Mouse (Mus musculus): Measurements from ENCODE around the gene Gng12. TPM values are rescaled to one million over a fixed set of nuclear protein-coding genes. Genes with fewer than 3 reads are reported as not detected.

The Gng12 gene
- total RNA-seq, 1 experiment: 14.3 TPM

- H3K27ac ChIP-seq (ENCODE audit: insufficient read depth, low read depth, low read length, poor library complexity, severe bottlenecking): no peak overlapping the region
- no peak overlapping the region for H3K9ac ChIP-seq (ENCODE audit: insufficient read depth, low read depth, low read length, poor library complexity, severe bottlenecking)
- H3K4me3 ChIP-seq (ENCODE audit: insufficient read depth in 1 of 2, low read depth in 1 of 2, low read length in 2 of 2, poor library complexity in 1 of 2, severe bottlenecking in 1 of 2): no peak overlapping the region
- H3K4me1 ChIP-seq (ENCODE audit: control insufficient read depth in 2 of 2, insufficient read depth in 2 of 2, low read length in 2 of 2, poor library complexity in 1 of 2): peaks cover 0 to 2% of the 10 kb centered on the region in 2 experiments; a peak in 1 of 4 replicates
- DNase-seq (ENCODE audit: low read depth, low spot score): no peak
- TF ChIP-seq ZC3H11A (IDR thresholded peaks at IDR 0.05; ENCODE audit: borderline replicate concordance, low read depth, low read length): no peak
- TF ChIP-seq CHD2 (IDR thresholded peaks at IDR 0.05; ENCODE audit: low read depth, low read length): no peak
- TF ChIP-seq MAFK (IDR thresholded peaks at IDR 0.05; ENCODE audit: insufficient read depth, low read depth, low read length): no peak
- no peak for TF ChIP-seq ZNF384 (IDR thresholded peaks at IDR 0.05; ENCODE audit: low read depth, low read length)
- TF ChIP-seq HCFC1 (IDR thresholded peaks at IDR 0.05; ENCODE audit: borderline replicate concordance, insufficient read depth, low read length): no peak
- H3K9me3 ChIP-seq (ENCODE audit: control insufficient read depth, insufficient read depth, low read depth, low read length): no peaks in the 10 kb centered on the region
- no peaks in the 10 kb centered on the region for H3K36me3 ChIP-seq (ENCODE audit: control insufficient read depth, insufficient read depth, low read length, poor library complexity, severe bottlenecking)
- in situ Hi-C loops (cut with MboI; ENCODE audit: low sequenced_read_pairs in 2 of 2, unreplicated experiment in 2 of 2): no loop called here
These were observed 28.2 kb downstream of the Gng12 start for GRCm38 (mm10) chr6:66924315-66924965.

- H3K4me1 ChIP-seq (ENCODE audit: control insufficient read depth in 2 of 2, insufficient read depth in 2 of 2, low read length in 2 of 2, poor library complexity in 1 of 2): peaks cover 0 to 2% of the 10 kb centered on the region in 2 experiments; a peak in 1 of 4 replicates
- no peaks in the 10 kb centered on the region for H3K9me3 ChIP-seq (ENCODE audit: control insufficient read depth, insufficient read depth, low read depth, low read length)
- H3K27ac ChIP-seq (ENCODE audit: insufficient read depth, low read depth, low read length, poor library complexity, severe bottlenecking): no peak overlapping the region
- no peak for DNase-seq (ENCODE audit: low read depth, low spot score)
- H3K9ac ChIP-seq (ENCODE audit: insufficient read depth, low read depth, low read length, poor library complexity, severe bottlenecking): no peak overlapping the region
- in situ Hi-C loops (cut with MboI; ENCODE audit: low sequenced_read_pairs in 2 of 2, unreplicated experiment in 2 of 2): no loop called here
- TF ChIP-seq MAFK (IDR thresholded peaks at IDR 0.05; ENCODE audit: insufficient read depth, low read depth, low read length) (no peak), CHD2 (IDR thresholded peaks at IDR 0.05; ENCODE audit: low read depth, low read length) (no peak), ZC3H11A (IDR thresholded peaks at IDR 0.05; ENCODE audit: borderline replicate concordance, low read depth, low read length) (no peak), ZNF384 (IDR thresholded peaks at IDR 0.05; ENCODE audit: low read depth, low read length) (no peak), HCFC1 (IDR thresholded peaks at IDR 0.05; ENCODE audit: borderline replicate concordance, insufficient read depth, low read length) (no peak)
- H3K4me3 ChIP-seq (ENCODE audit: insufficient read depth in 1 of 2, low read depth in 1 of 2, low read length in 2 of 2, poor library complexity in 1 of 2, severe bottlenecking in 1 of 2): no peak overlapping the region
- no peaks in the 10 kb centered on the region for H3K36me3 ChIP-seq (ENCODE audit: control insufficient read depth, insufficient read depth, low read length, poor library complexity, severe bottlenecking)
These were observed 30.1 kb downstream of the Gng12 start for GRCm38 (mm10) chr6:66926269-66926668.

GRCm38 (mm10) chr6:66928972-66929645 is 32.9 kb downstream of the Gng12 start:
- no peak for DNase-seq (ENCODE audit: low read depth, low spot score)
- Histone ChIP-seq H3K36me3 (ENCODE audit: control insufficient read depth, insufficient read depth, low read length, poor library complexity, severe bottlenecking) (no peaks in the 10 kb centered on the region), H3K4me3 (ENCODE audit: insufficient read depth in 1 of 2, low read depth in 1 of 2, low read length in 2 of 2, poor library complexity in 1 of 2, severe bottlenecking in 1 of 2) (no peak overlapping the region), H3K9me3 (ENCODE audit: control insufficient read depth, insufficient read depth, low read depth, low read length) (no peaks in the 10 kb centered on the region), H3K4me1 (ENCODE audit: control insufficient read depth in 2 of 2, insufficient read depth in 2 of 2, low read length in 2 of 2, poor library complexity in 1 of 2) (peaks cover 0 to 2% of the 10 kb centered on the region in 2 experiments; a peak in 1 of 4 replicates), H3K9ac (ENCODE audit: insufficient read depth, low read depth, low read length, poor library complexity, severe bottlenecking) (no peak overlapping the region), H3K27ac (ENCODE audit: insufficient read depth, low read depth, low read length, poor library complexity, severe bottlenecking) (no peak overlapping the region)
- TF ChIP-seq CHD2 (IDR thresholded peaks at IDR 0.05; ENCODE audit: low read depth, low read length) (no peak), ZC3H11A (IDR thresholded peaks at IDR 0.05; ENCODE audit: borderline replicate concordance, low read depth, low read length) (no peak), ZNF384 (IDR thresholded peaks at IDR 0.05; ENCODE audit: low read depth, low read length) (no peak), HCFC1 (IDR thresholded peaks at IDR 0.05; ENCODE audit: borderline replicate concordance, insufficient read depth, low read length) (no peak), MAFK (IDR thresholded peaks at IDR 0.05; ENCODE audit: insufficient read depth, low read depth, low read length) (no peak)
- in situ Hi-C loops (cut with MboI; ENCODE audit: low sequenced_read_pairs in 2 of 2, unreplicated experiment in 2 of 2): no loop called here

- DNase-seq (ENCODE audit: low read depth, low spot score): no peak
- Histone ChIP-seq H3K4me3 (ENCODE audit: insufficient read depth in 1 of 2, low read depth in 1 of 2, low read length in 2 of 2, poor library complexity in 1 of 2, severe bottlenecking in 1 of 2) (no peak overlapping the region), H3K36me3 (ENCODE audit: control insufficient read depth, insufficient read depth, low read length, poor library complexity, severe bottlenecking) (no peaks in the 10 kb centered on the region), H3K9ac (ENCODE audit: insufficient read depth, low read depth, low read length, poor library complexity, severe bottlenecking) (no peak overlapping the region), H3K4me1 (ENCODE audit: control insufficient read depth in 2 of 2, insufficient read depth in 2 of 2, low read length in 2 of 2, poor library complexity in 1 of 2) (peaks cover 0 to 2% of the 10 kb centered on the region in 2 experiments; a peak in 1 of 4 replicates), H3K9me3 (ENCODE audit: control insufficient read depth, insufficient read depth, low read depth, low read length) (no peaks in the 10 kb centered on the region), H3K27ac (ENCODE audit: insufficient read depth, low read depth, low read length, poor library complexity, severe bottlenecking) (no peak overlapping the region)
- TF ChIP-seq HCFC1 (IDR thresholded peaks at IDR 0.05; ENCODE audit: borderline replicate concordance, insufficient read depth, low read length) (no peak), MAFK (IDR thresholded peaks at IDR 0.05; ENCODE audit: insufficient read depth, low read depth, low read length) (no peak), ZNF384 (IDR thresholded peaks at IDR 0.05; ENCODE audit: low read depth, low read length) (no peak), ZC3H11A (IDR thresholded peaks at IDR 0.05; ENCODE audit: borderline replicate concordance, low read depth, low read length) (no peak), CHD2 (IDR thresholded peaks at IDR 0.05; ENCODE audit: low read depth, low read length) (no peak)
- in situ Hi-C loops (cut with MboI; ENCODE audit: low sequenced_read_pairs in 2 of 2, unreplicated experiment in 2 of 2): no loop called here
These were observed 33.5 kb downstream of the Gng12 start for GRCm38 (mm10) chr6:66929694-66930093.

Measured in ES-E14 (cell line).